Mouse (Mus musculus): ENCODE results near the gene 1110012L19Rik.
"Not testable (repeated sequence)": the region's sequence is repeated elsewhere in the genome, so short reads cannot be mapped to it uniquely, and the experiment has no call there.

1110012L19Rik gene

GRCm38 (mm10) chrX:70385276-70385961 lies at the start of gene 1110012L19Rik:
1110012L19Rik (plus strand) TSS chrX:70385877.
- peak; percentile 60 to 66 for DNase-seq (ENCODE audit: low spot score in 2 of 2)

DNA sequence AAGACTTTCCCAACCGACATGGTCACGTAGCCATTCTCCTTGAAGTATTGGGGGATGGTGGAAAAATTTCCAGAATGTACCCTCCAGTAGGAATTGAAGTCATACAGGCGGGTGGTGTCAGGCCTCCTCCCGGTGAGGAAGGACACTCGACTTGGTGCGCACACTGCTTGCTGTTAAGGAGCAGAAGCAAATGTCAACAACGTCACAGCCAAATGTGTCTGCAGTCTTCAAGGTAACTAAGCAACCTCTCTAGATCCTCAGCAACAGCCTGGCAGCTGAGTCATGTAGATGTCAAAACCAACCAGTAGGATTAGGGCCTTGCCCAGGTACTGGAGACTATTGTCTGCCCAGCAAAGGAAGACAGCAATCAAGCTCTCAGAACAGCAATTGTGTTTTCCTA lies 22.7 kb upstream of the 1110012L19Rik start:
- peak in 1 of 2 experiments; percentile 9 for DNase-seq (ENCODE audit: low spot score in 2 of 2)

DNA sequence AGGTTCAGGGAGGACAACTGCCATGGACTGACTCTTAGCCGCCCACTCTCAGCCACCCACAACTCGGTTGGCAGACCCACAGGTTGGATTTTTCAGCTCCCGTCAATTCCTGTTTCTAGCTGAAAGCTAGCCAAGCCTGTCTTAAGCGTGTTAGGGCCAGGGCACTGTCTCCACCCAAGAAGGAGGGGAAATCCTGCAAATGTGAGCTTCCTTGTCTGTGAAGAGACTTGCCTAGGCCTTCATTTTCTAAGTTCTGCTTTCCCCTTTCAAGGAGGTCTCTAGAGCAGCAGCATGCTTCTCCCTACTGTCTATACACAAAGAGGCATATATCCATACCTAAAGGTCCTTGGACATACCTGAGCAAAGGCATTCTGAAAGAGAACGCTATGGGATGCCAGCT lies 22.2 kb upstream of the 1110012L19Rik start:
- no peak for DNase-seq (ENCODE audit: low spot score in 2 of 2)

- no peak for DNase-seq (ENCODE audit: low spot score in 2 of 2)
These were observed 21.5 kb upstream of the 1110012L19Rik start for GRCm38 (mm10) chrX:70364202-70364601.

DNA sequence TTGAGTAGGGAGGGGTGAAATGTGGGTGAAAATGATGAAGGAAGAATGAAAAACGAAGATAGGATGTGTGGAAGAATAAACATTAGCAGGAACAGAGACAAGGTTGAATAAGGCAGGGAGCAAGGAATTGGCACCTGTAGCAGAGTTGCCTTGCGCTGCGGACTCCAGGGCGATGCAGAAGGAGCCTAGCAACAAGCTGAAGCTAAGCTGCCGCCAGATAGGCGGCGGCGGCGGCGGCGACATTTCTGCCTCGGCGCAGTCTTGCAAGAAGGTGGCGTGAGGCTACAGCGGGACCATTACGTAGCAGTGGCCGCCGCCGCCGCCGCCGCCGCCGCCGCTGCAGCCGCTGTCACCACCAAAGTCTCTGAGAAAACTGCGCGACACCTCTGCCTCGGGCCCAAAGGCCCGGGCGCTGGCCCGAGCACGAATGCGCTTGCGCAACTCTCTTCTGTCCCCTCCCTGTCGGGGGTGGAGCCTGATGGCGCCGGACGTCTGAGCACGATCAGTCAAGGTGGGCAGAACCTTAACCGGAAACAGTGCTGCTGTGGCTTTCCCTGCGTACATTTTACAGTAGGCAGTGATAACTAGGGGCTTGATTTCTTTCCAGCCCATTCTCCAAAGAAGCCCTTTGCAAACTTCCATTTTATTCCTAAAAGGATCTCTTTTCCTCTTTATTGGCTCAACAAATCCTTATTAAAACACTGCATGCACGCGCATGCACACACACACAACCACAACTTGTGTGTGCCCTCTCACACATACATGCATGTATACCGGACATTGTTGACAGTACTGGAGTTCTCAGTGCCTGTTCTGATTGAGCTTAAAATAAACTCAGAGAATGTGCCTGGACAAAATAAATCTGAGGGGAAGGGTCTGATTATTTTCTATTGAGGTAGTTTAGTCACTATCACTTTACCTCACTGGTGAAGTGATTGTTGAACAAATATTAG lies 20.7 kb upstream of the 1110012L19Rik start, which contains the start of gene Ids:
Gene Ids (minus strand): TSS at position 424 of the 953 bp plus-strand sequence.
- DNase-seq (ENCODE audit: low spot score in 2 of 2), result peak; percentile 67 to 73

DNA sequence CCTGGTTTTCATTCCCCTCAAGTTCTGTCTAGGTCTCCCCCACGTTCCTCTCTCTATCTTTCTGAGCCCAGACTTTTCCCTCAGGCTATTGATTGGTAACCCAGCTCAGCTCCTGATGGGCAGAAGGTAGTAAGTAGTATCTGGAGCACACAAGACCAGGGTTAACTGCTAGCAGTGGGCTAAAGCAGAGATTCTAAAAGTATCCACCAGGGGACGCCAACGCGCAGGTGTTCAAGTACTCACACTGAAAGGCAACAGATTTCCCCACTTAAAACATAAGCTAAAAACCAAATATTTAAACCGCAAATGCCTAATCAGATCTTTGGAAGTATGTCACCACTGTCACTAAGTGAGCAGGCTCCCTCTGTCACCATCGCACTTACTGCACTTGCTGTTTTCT lies 15.9 kb upstream of the 1110012L19Rik start:
- not testable (repeated sequence) for DNase-seq (ENCODE audit: low spot score in 2 of 2)

GRCm38 (mm10) chrX:70374469-70375110 lies 11.1 kb upstream of the 1110012L19Rik start:
- DNase-seq (ENCODE audit: low spot score in 2 of 2), result not testable (repeated sequence)

GRCm38 (mm10) chrX:70384917-70385275 lies 781 bp upstream of the 1110012L19Rik start:
- DNase-seq (ENCODE audit: low spot score in 2 of 2), result no peak

- no peak for DNase-seq (ENCODE audit: low spot score in 2 of 2)
These were observed 280 bp downstream of the 1110012L19Rik start for GRCm38 (mm10) chrX:70385962-70386351.

DNA sequence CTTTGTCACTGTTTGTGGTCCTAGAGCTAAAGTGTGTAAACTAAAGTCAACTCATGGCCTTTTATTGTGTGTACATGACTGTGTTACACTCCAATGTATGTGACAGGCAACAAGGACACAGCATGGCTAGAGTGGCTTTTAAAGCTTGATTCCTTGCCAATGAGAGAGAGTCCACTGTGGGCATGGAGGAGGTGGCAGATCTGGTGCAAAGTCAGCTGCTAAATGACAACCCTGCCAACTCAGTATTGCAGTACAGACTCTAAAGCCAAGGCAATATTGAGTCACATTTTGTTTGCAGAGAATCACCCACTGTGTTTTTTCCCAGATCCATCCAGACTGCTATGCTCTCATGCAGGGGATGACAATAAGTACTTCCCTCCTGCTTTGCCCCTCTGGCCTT lies 7.0 kb downstream of the 1110012L19Rik start:
- not testable (repeated sequence) for DNase-seq (ENCODE audit: low spot score in 2 of 2)

DNA sequence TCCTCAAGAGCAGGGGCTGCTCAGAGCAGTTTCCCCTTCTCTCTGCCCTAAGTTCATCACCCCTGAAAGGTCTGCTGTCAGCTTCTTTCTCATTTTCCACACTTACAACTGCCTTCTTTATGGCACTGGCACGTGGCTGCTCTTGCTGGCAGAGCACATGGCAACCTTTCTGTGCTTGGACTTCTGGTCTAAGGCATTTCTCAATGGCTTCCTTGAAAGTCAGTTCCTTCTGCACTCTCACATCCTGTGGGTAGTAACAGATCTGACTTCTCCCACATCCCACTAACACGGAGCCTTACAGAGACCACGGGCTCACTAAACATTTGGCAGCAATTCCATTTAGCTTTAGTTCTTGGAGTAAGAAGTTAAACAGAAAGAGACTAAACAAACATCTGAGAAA lies 39.8 kb downstream of the 1110012L19Rik start:
- not testable (repeated sequence) for DNase-seq (ENCODE audit: low spot score in 2 of 2)

All from frontal cortex, postnatal 14 days (tissue).